Mouse (Mus musculus) C2C12 (cell line): ENCODE data around the gene Ipo7. TPM values are rescaled to one million over a fixed set of nuclear protein-coding genes. Genes with fewer than 3 reads are reported as not detected.
"Not testable (repeated sequence)": the region's sequence is repeated elsewhere in the genome, so short reads cannot be mapped to it uniquely, and the experiment has no call there.

ENCODE experiments used
- H3K27me3 ChIP-seq: one replicate; pipeline ENCODE4 v1.6.1; 2011; ENCODE audit not compliant: control insufficient read depth, insufficient read depth, insufficient read length
- H3K36me3 ChIP-seq: one replicate; pipeline ENCODE4 v1.6.1; 2011; ENCODE audit not compliant: control insufficient read depth, insufficient read depth
- H3K4me3 ChIP-seq: one replicate; pipeline ENCODE4 v1.5.1; 2011; ENCODE audit warnings: mild to moderate bottlenecking, control low read depth; ENCODE audit not compliant: poor library complexity, insufficient read depth, severe bottlenecking
- H3K79me2 ChIP-seq: one replicate; pipeline ENCODE4 v1.6.1; 2011; ENCODE audit not compliant: control insufficient read depth, insufficient read depth
- H3K79me3 ChIP-seq: one replicate; pipeline ENCODE4 v1.6.1; 2011; ENCODE audit warnings: low read depth, control low read depth
- H3ac ChIP-seq: one replicate; pipeline ENCODE3; 2011; ENCODE audit warnings: low read depth; ENCODE audit not compliant: control insufficient read depth, insufficient read length
- CEBPB ChIP-seq: IDR thresholded peaks from one replicate; pipeline ENCODE4 v1.6.1; 2011; ENCODE audit warnings: low read depth, mild to moderate bottlenecking, control low read depth, moderate library complexity
- CTCF ChIP-seq: IDR thresholded peaks from one replicate; pipeline ENCODE4 v1.5.1; 2011; ENCODE audit not compliant: control insufficient read depth, insufficient read depth, insufficient read length
- FOSL1 ChIP-seq: IDR thresholded peaks from one replicate; pipeline ENCODE4 v1.8.0; 2011; ENCODE audit warnings: mild to moderate bottlenecking, low read length; ENCODE audit not compliant: poor library complexity, insufficient read depth, severe bottlenecking
- MAX ChIP-seq: IDR thresholded peaks from one replicate; pipeline ENCODE4 v1.6.1; 2011; ENCODE audit warnings: mild to moderate bottlenecking, control low read depth
- MYOD1 ChIP-seq: IDR thresholded peaks from one replicate; pipeline ENCODE4 v1.6.1; 2011; ENCODE audit warnings: low read depth; ENCODE audit not compliant: control insufficient read depth, insufficient read length
- MYOG ChIP-seq: IDR thresholded peaks from one replicate; pipeline ENCODE4 v1.6.1; 2011; ENCODE audit not compliant: control insufficient read depth, insufficient read length; ENCODE audit errors: extremely low read depth
- USF1 ChIP-seq: IDR thresholded peaks from one replicate; pipeline ENCODE4 v1.6.1; 2011; ENCODE audit warnings: low read depth, mild to moderate bottlenecking, control low read depth, moderate library complexity
- polyA plus RNA-seq: library from polyadenylated mRNA; unstranded; fragments of >200 nt; fragmentation: generic; extraction: Trizol; gene quantifications from one replicate; pipeline ENCODE4 v1.2.1, GENCODE M21; 2012; ENCODE audit warnings: missing spikeins

Ipo7 gene
- polyA plus RNA-seq, 1 experiment, result 29.1 TPM

DNA sequence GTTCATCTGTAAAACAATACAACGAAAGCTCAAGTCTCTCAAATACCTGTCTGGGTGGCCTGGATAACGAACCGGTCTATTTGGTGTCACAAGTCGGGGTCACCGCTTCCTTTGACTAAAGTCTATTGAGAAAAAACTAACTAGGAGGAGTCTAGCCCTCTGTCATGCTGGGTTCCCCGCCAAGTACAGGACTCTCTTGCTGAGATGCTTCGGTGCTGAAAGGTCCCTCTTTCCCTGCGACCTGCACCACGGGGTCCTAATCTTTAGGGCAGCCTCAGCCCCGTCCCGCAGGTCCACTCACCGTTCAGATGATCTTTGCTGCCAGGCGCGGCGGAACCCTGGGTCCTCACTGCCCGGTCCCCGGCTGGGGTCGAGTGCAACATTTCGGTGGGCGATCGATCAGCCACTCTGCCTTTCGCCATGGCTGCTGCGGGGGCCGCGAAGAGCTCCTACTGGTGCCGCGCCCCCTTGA, 32.4 kb upstream of the Ipo7 start:
- Histone ChIP-seq H3K79me2 (peaks cover 24% of the 10 kb centered on the region), H3K36me3 (peaks cover 17% of the 10 kb centered on the region), H3ac (peak overlapping the region; percentile 50), H3K27me3 (no peaks in the 10 kb centered on the region), H3K4me3 (peak overlapping the region; percentile 57), H3K79me3 (peaks cover 17% of the 10 kb centered on the region)
- TF ChIP-seq USF1 (no peak), MAX (no peak), CEBPB (no peak)

GRCm38 (mm10) chr7:109986133-109986669, 31.9 kb upstream of the Ipo7 start:
- TF ChIP-seq FOSL1, result no peak
- TF ChIP-seq MAX, result peak; percentile 64
- peak overlapping the region; percentile 57 for H3K4me3 ChIP-seq
- peaks cover 17% of the 10 kb centered on the region for H3K79me3 ChIP-seq
- peak overlapping the region; percentile 50 for H3ac ChIP-seq
- no peaks in the 10 kb centered on the region for H3K27me3 ChIP-seq
- peaks cover 12% of the 10 kb centered on the region for H3K36me3 ChIP-seq
- peaks cover 24% of the 10 kb centered on the region for H3K79me2 ChIP-seq

- peaks cover 17% of the 10 kb centered on the region for H3K79me3 ChIP-seq
- peaks cover 24% of the 10 kb centered on the region for H3K79me2 ChIP-seq
- peak within 1 kb of the TSS; percentile 50 for H3ac ChIP-seq
Observed at GRCm38 (mm10) chr7:109986775-109987174, 31.3 kb upstream of the Ipo7 start, which contains the start of gene Tmem41b. Tmem41b (minus strand) TSS chr7:109986929.

GRCm38 (mm10) chr7:109991286-109991685, 26.8 kb upstream of the Ipo7 start:
- Histone ChIP-seq H3ac (no peak overlapping the region), H3K27me3 (no peaks in the 10 kb centered on the region), H3K79me3 (no peaks in the 10 kb centered on the region), H3K4me3 (no peak overlapping the region), H3K79me2 (no peaks in the 10 kb centered on the region), H3K36me3 (no peaks in the 10 kb centered on the region)
- TF ChIP-seq CEBPB, result no peak
- no peak for TF ChIP-seq MYOD1
- no peak for TF ChIP-seq MYOG
- no peak for TF ChIP-seq MAX
- no peak for TF ChIP-seq CTCF
- TF ChIP-seq USF1, result no peak
- TF ChIP-seq FOSL1, result no peak

More at GRCm38 (mm10) chr7:109986775-109987174, 31.3 kb upstream of the Ipo7 start, which contains the start of gene Tmem41b:
- not testable (repeated sequence) for H3K36me3 ChIP-seq, H3K27me3 ChIP-seq
- TF ChIP-seq MAX, result peak; percentile 46
- H3K4me3 ChIP-seq, result peak within 1 kb of the TSS; percentile 57

DNA sequence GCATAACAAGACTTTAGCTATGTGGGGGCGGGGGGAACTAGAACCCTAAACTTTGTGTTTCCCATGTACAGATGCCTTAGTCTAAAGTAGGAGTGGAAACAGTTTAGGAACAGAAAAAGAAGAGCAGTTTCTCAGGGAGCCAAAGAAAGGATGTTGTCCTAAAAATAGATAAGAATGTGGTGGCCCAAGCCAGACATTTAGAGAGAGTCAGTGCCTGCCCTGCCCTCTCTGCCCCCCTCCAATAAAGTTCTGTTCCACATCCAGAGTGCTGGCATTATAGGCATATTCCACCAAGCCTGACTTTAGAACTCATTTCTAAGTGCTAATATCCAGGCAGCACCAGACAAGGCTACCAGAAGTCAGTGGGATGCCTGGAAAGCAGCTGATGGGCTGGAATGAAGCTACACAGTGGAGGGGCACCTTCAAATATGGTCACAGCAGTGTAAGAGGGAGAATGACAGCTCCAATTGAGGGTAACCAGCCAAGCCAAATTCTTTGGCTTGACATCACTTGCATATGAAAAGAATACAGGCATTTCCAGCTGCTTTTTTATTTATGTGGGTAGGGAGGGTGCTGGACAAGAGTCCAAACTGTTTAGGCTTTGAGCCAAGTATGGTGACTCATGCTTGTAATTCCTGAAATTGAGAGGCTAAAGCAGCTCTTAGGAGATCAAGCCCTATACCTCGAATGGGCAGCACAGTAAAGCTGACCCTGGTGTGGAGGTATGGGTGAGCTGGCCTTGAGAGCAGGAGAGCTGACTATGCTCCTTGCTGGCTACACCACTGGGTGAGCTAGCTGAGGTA, 24.7 kb upstream of the Ipo7 start:
- TF ChIP-seq MYOG, result no peak
- TF ChIP-seq CTCF, result no peak
- no peak for TF ChIP-seq MYOD1
- no peak for TF ChIP-seq CEBPB
- no peak for TF ChIP-seq FOSL1
- TF ChIP-seq MAX, result no peak
- no peak for TF ChIP-seq USF1
- no peak overlapping the region for H3K4me3 ChIP-seq
- no peak overlapping the region for H3ac ChIP-seq
- H3K27me3 ChIP-seq, result no peaks in the 10 kb centered on the region
- no peaks in the 10 kb centered on the region for H3K79me2 ChIP-seq
- no peaks in the 10 kb centered on the region for H3K36me3 ChIP-seq
- H3K79me3 ChIP-seq, result no peaks in the 10 kb centered on the region

DNA sequence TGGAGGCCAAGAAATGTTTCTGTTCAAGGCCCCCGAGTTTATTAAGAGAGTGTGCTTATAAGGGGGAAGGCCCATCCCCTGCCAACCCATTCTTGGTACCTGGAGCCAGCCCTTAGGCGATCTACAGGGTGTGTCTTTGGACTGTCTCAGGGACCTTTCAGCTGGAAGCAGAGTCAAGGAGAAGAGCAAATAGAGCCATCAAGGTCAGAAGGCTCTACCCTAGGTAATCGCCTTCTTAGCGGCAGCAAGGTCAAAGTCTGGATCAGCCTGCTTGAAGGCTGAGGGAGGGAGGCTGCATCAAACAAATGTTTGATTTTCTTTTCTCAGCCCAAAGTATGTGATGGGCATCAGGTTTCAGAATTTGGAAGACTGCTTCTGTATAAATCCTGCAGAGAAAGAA, 19.7 kb upstream of the Ipo7 start:
- Histone ChIP-seq H3K4me3 (no peak overlapping the region), H3K79me3 (no peaks in the 10 kb centered on the region), H3K27me3 (no peaks in the 10 kb centered on the region), H3K79me2 (no peaks in the 10 kb centered on the region), H3ac (no peak overlapping the region), H3K36me3 (no peaks in the 10 kb centered on the region)
- no peak for TF ChIP-seq MYOD1
- TF ChIP-seq MYOG, result no peak
- TF ChIP-seq CEBPB, result no peak
- TF ChIP-seq CTCF, result no peak
- no peak for TF ChIP-seq USF1
- no peak for TF ChIP-seq MAX
- no peak for TF ChIP-seq FOSL1
